Mouse (Mus musculus) spleen, adult 12 weeks (tissue): ENCODE results near the gene Epn2.

Experiments
- DNase-seq: peaks from one replicate; pipeline ENCODE4 v3.0.0; 2022; ENCODE audit warnings: low spot score

Epn2 gene

GRCm38 (mm10) chr11:61578983-61579877, at the start of gene Epn2:
TSS of gene Epn2 (minus strand) at chr11:61579687.
- peak; percentile 3 for DNase-seq

- DNase-seq, result no peak
These were observed 47.0 kb upstream of the Epn2 start for GRCm38 (mm10) chr11:61626509-61626908.

- no peak for DNase-seq
These were observed 45.6 kb upstream of the Epn2 start for GRCm38 (mm10) chr11:61625136-61625535.

GRCm38 (mm10) chr11:61620762-61621161, 41.3 kb upstream of the Epn2 start:
- DNase-seq, result no peak

- peak; percentile 15 for DNase-seq
These were observed 40.8 kb upstream of the Epn2 start for GRCm38 (mm10) chr11:61620254-61620670.

- DNase-seq, result no peak
These were observed 40.3 kb upstream of the Epn2 start for GRCm38 (mm10) chr11:61619791-61620241.

- DNase-seq, result no peak
These were observed 39.9 kb upstream of the Epn2 start for GRCm38 (mm10) chr11:61619356-61619755.

- no peak for DNase-seq
These were observed 39.1 kb upstream of the Epn2 start for GRCm38 (mm10) chr11:61618571-61618970.

- no peak for DNase-seq
These were observed 38.6 kb upstream of the Epn2 start for GRCm38 (mm10) chr11:61618131-61618530.

- DNase-seq, result no peak
These were observed 37.9 kb upstream of the Epn2 start for GRCm38 (mm10) chr11:61617293-61617975.

GRCm38 (mm10) chr11:61616523-61617292, 37.2 kb upstream of the Epn2 start:
- no peak for DNase-seq

- DNase-seq, result no peak
These were observed 36.4 kb upstream of the Epn2 start for GRCm38 (mm10) chr11:61615686-61616522.

- no peak for DNase-seq
These were observed 34.9 kb upstream of the Epn2 start for GRCm38 (mm10) chr11:61614401-61614800.

- no peak for DNase-seq
These were observed 32.7 kb upstream of the Epn2 start for GRCm38 (mm10) chr11:61612116-61612635.

- DNase-seq, result no peak
These were observed 31.7 kb upstream of the Epn2 start for GRCm38 (mm10) chr11:61611197-61611596.

GRCm38 (mm10) chr11:61608072-61608471, 28.6 kb upstream of the Epn2 start:
- DNase-seq, result no peak

GRCm38 (mm10) chr11:61602705-61603104, 23.2 kb upstream of the Epn2 start:
- DNase-seq, result peak; percentile 35

- DNase-seq, result no peak
These were observed 22.0 kb upstream of the Epn2 start for GRCm38 (mm10) chr11:61601465-61601864.

- no peak for DNase-seq
These were observed 18.9 kb upstream of the Epn2 start for GRCm38 (mm10) chr11:61598367-61598766.

- DNase-seq, result no peak
These were observed 18.0 kb upstream of the Epn2 start for GRCm38 (mm10) chr11:61597471-61597870.

- no peak for DNase-seq
These were observed 13.6 kb upstream of the Epn2 start for GRCm38 (mm10) chr11:61593069-61593468.
